Mouse (Mus musculus) fat pad, adult 2 months (tissue): ENCODE data around the gene Ntpcr.

Experiments used
- DNase-seq: peaks from one replicate; pipeline ENCODE4 v3.0.0-alpha.2; 2011; ENCODE audit warnings: low read depth, low spot score; ENCODE audit errors: extremely low read depth

The Ntpcr gene

DNA sequence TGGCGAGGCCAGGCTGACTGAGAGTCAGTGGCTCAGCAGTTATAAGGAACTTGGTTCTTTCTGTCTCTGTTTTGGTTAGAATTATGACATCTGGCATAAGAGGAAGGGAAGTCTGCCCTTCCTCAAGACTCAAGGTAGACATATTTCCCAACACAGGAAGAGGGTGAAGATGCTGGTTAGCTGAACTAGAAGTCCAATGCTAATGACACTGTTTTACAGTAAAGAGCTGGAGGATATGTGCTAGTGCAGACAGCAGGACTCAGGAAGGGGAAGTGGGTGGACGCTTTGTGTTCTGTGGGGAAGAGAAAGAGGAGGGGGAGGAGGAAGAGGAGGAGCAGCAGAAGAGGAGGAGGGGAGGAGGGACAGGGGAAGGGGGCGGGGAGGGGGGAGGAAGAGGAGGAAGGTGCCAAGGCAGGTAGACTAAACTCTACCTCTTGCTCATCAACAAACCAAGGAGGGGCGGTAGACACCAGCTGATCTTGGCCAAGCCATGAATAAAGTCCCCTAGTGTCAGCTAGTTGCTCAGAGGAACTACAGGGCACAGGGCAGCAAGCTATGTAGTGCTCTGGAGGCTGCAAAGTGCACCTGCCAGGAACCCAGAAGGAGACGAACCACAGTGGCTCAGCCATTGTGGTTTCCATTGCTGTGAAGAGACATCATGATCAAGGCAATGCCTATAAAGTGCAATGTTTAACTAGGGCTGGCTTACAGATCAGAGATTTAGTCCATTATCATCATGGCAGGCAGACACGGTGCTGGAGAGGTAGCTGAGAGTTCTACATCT is 4.5 kb upstream of the Ntpcr start:
- no peak for DNase-seq

GRCm38 (mm10) chr8:125726143-125726542 is 3.6 kb upstream of the Ntpcr start:
- DNase-seq: no peak

GRCm38 (mm10) chr8:125726986-125727385 is 2.8 kb upstream of the Ntpcr start:
- DNase-seq: no peak

DNA sequence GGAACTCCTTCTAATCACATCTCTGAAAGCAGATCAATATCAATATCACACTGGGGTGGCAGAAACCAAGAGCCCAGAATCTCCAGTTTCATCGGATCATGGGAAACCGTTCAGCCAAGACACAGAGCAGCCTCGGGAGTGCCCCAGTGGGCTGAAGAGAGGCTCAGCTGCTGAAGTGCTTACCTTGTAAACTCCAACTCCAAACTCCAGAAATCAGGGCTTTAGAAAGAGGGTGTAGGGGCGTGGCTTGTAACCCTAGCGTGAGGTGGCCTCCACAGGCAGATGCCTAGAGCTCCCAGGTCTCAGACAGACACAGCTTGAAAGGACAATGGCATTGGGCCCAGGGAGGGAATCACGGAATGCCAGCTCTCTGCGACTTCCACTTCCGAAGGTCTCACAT is 2.0 kb upstream of the Ntpcr start:
- DNase-seq: no peak

GRCm38 (mm10) chr8:125733964-125734956 is 4.5 kb downstream of the Ntpcr start:
- DNase-seq: no peak

- DNase-seq: no peak
Observed at GRCm38 (mm10) chr8:125738956-125739355, 9.2 kb downstream of the Ntpcr start.

GRCm38 (mm10) chr8:125740655-125741054 is 10.9 kb downstream of the Ntpcr start:
- no peak for DNase-seq

DNA sequence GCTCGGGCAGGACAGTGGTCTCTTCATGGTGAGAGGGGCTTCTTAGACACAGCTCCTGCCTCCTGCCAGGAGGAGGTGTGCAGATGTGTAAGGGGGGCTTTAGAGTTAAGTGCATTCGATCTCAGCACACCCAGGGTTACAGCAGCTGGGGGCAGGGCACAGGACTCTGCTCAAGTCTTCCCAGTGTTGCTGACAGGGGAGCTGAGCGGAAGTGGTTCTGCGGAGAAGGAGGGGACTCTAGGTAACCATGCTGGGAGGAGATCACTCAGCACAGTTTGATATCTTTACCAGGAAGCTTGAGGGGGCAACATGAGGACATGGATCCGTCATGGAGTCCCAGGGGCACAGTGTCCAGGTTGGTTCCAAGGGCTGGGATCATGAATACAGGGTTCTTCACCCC is 11.6 kb downstream of the Ntpcr start:
- no peak for DNase-seq

DNA sequence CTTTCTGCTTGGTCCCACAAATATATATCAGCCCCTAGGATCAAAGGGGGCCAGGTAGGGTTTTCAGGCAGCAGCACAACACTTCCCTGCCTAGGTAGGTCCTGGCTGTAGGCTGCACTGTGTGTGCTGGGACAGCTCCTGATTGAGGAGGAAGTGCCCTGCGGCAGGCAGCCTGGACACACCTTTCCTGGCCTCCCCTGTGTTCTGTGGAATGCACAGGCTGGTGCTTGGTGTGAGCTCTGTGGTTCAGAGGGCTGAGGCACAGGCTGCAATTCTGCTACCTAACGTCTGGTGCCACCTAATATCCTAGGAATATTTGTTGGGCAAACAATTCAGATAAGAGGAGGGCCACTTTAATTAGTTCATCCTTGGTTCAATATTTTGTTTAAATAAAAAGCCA is 12.1 kb downstream of the Ntpcr start:
- no peak for DNase-seq

- DNase-seq: no peak
Observed at GRCm38 (mm10) chr8:125742406-125742805, 12.6 kb downstream of the Ntpcr start.

GRCm38 (mm10) chr8:125744914-125745576 is 15.3 kb downstream of the Ntpcr start:
- no peak for DNase-seq

- no peak for DNase-seq
Observed at GRCm38 (mm10) chr8:125747390-125747789, 17.6 kb downstream of the Ntpcr start.

DNA sequence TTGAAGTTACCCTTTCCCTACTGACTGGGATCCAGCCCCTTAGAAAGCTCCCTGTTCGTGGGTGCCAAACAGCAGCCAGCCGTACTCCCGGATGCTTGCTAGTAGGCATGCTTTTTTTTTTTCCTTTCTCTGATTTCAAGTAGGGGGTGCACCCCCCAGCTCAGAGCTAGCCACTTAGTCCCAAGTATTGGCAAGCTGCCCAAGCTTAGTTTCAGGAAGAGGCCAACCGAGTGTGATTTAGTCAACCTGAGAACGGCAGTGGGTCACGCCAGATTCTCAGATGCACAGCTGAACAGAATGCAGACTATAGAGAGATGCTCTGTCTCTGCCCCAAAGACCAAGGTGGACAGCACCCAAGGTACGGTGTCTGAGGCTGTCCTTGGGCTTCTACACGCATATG is 21.1 kb downstream of the Ntpcr start:
- DNase-seq: no peak

DNA sequence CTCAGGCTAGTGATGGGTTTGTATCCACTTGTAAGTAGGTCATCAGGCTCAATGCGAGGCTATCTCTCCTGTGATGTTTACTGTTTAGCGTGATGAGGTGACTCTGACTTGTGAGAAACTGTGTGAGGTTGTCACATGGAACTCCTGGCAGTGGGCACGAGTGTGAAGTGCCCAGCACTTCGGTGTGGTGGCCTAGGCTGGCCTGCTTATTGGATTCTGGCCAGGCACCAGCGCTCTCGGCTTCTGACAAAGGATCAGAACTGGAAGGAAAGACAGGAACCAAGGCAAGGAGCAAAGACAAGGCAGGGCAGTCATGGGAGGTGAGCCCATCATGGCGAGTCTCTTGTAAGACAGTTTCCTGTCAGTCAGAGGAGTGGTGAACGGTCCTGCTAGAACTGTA is 26.1 kb downstream of the Ntpcr start:
- DNase-seq: no peak

- DNase-seq: no peak
Observed at GRCm38 (mm10) chr8:125756391-125757105, 26.8 kb downstream of the Ntpcr start.

DNA sequence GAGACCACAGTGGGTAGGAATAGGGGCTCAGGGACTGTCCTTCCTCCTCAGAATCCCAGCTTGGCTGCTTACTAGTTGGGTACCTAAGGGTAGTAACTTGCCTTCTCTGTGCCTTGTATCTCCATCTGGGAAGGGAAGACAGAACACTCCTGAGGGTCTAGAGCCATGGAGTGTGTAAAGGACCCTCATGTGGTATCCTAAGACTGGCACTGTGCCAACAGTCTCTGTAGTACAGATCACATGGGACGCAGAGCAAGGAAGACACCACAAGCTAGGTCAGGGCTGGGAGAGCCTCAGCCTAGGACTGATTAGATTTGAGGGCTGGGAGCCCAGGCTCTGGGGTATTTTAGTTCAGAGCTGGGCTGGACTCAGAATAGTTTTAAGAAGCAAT is 27.3 kb downstream of the Ntpcr start:
- no peak for DNase-seq

GRCm38 (mm10) chr8:125759022-125759421 is 29.3 kb downstream of the Ntpcr start:
- no peak for DNase-seq

DNA sequence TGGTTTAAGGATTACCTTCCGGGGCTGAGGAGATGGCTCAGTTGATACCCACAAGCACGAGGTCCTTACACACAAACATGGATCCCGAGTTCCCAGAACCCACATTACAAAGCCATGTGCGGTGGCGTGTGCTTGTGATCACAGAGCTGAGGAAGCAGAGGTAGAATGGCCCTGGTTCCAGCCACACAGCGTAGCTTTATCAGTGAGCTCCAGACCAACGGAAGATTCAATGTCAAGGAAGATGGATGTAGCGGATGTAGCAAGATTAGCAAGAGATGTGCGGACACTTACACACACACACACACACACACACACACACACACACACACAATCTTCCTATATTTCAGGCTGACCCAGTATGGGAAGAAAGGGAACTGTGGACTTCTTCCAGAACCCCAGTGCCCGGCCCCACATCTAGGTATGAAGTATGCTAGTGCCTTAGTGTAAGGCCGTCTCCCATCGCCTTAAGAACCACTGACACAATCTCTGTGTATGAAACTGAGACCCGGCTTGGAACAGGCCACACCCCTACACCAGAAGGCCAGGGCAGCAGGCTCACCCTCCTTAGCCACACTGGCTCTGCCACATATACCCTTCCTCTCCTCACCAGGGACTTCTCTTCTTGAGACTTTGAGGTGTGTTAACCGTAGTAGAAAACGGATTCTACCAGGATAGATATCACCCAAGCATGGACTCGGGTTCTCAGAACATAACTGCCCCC is 33.5 kb downstream of the Ntpcr start:
- DNase-seq: no peak

GRCm38 (mm10) chr8:125768079-125768478 is 38.3 kb downstream of the Ntpcr start:
- no peak for DNase-seq

- DNase-seq: no peak
Observed at GRCm38 (mm10) chr8:125772300-125772699, 42.5 kb downstream of the Ntpcr start.
